Mouse (Mus musculus) ovary, adult 18-20 months (tissue): ENCODE data around the gene Npdc1.

Experiments used
- DNase-seq: peaks from one replicate; pipeline ENCODE4 v3.0.0; 2022; ENCODE audit warnings: low spot score, mixed read lengths

Gene Npdc1

DNA sequence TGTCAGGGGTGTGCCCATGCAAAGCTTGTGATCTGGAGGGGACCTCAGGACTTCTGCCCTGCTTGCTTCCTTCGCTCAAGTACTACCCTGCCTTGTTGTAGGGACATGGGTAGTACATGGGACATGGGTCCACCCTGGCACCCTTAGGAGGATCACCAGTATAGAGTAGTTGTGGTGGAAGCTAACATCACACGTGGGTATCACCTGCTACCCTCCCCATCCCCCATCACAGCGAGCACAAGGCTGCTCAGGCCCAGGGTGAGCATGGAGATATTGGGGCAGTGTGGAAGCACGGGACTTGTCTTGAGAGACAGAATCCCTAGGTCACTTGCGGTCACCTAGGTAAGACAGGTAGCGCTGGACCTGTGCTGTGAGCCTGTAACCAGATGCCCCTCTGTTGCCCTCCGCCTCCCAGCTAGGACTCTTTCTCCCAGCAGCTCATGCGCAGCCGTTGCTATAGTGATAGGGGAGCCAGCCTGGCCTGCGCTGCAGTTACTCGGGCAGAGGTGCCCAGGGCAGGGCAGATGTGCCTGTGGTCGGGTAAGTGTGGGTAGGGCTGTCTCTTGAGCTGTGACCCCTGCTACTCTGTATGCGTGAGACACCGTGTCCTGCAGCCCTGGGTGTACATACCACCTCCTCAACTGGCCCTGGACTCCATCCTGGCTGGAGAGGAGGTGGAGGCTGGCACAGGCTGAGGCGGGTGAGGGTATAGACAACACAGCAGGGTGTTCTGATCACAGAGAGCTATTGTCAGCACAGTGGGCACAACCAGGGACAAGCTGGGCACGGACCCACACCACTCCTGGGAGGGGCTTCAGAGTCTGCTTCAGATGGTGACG lies 31.5 kb downstream of the Npdc1 start:
- no peak for DNase-seq

DNA sequence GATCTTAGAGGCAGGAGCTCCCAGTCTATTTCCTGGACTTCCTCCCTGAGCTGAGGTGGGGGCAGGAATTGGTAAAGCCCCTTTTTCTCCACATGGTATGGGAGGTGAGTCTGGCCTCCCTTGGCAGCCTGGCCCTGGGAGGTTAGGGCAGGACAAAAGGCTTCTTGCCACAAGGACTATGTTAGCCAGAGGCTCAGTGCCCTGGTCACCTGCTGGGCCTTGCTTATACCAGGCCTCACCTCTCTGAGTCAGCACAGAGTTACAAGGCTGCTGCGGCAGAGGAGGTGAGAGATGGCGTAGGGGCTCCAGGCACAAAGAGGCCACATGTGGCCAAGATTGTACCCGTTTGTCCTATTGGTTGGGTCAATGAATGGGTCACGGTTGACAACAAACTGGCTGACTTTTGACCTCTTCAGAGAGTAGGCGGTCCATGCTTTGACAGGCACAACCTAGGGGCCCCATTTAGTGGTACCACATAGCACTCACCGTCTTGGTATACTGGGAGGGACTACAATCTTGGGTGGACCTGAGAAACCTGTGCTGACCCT lies 32.2 kb downstream of the Npdc1 start:
- DNase-seq: no peak

DNA sequence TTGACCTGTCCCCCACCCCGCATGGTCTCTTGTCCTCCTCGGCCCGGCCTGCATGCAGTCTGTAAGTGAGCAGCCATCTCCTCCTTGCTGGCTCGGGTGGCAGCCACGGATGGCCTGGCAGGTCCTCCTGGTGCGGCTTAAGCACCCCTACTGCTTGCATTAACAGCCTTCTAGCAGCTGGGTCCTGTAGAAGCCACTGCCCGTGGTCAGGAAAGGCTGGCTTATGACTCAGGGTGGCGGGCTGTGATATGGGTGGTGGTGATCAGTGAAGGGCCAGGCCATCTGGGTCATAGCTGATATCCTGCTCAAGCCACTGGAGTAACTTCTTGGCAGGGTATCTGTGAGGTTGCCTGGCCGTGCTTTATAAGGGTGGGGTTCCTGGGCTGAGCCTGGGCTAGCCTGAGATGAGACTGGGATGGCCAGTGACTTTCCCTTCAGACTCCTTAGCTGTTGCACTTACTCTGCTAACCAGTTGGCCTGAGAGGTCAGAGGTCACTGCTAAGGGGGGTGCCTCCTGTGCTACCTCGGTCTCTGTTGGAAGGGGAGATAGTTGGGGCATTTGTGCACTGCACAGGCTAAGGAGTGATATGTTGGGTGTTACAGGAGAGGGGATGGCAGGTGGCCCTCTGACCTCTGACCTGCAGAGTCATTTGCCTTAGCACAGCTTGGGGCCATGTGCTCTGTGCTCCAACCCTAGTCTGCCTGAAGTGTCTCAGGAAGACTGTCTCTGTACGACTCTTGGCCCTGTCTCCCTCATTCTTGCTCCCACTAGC lies 33.4 kb downstream of the Npdc1 start:
- DNase-seq: no peak

DNA sequence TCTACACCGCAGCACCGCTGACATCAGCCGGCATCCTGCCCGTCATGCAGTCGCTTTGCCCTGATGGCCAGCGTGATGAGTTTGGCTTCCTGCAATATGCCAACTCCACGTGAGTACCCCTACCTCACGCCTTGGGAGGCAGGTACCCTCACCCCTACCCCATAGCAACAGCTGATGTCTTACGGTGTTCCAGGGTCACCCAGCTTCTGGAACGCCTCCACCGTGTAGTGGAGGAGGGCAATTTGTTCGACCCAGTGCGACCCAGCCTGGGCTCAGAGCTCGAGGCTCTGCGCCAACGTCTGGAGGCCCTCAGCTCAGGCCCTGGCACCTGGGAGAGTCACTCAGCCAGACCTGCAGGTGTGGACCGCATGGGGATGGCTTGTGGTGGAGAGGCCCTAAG lies 34.0 kb downstream of the Npdc1 start:
- no peak for DNase-seq

DNA sequence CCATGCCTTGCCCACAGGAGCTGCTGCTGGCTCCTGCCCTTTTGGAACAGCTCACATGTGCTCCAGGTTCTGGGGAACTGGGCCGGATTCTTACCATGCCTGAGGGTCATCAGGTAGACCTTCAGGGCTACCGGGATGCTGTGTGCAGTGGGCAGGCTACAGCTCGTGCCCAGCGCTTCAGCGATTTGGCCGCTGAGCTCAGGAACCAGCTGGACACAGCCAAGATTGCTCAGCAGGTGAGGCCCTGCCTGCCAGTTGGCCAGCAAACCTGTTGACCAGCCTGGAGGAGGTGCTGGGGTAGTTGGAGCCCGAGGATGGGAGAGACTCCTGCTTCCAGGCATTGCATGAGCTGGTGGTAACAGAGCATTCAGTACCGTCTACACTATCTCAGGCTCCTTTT lies 35.1 kb downstream of the Npdc1 start:
- no peak for DNase-seq

DNA sequence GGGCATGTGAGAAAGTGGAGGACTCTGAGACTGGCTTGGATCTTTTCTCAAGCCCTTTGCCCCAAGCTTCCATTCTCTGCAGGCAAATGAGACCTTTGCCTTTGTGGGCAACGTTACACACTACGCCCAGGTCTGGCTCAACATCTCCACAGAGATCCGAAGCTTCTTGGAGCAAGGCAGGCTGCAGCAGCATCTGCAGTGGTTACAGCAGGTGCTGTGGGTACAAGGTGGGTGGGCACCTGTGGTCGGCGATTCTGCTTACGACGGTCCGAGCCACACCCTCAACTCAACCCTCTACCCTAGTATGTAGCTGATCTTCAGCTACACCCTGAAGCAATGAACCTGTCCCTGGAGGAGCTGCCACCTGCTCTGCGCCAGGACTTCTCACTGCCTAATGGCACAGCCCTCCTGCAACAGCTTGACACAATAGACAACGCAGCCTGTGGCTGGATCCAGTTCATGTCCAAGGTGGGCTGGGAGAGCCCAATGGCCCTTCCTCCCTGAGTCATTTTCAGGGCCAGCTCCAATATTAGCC lies 37.2 kb downstream of the Npdc1 start:
- DNase-seq: no peak

DNA sequence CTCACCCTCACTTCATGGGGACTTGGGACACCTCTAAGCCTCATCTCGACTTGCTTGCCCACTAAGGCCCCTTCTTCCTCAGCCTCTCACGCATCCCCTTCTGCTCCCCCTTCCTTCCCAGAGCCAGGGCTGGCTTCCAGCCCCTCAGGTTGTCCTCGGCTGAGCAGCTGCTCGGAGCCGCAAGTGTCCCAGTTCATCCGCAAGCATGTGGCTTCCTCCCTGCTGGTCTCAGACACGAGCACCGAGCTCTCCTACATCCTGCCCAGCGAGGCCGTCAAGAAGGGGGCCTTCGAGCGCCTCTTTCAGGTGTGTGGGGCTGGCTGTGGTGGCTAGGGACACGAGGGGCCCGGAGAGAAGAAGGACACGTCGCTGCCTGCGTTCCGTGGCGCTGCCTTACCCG lies 41.9 kb downstream of the Npdc1 start:
- DNase-seq: no peak

DNA sequence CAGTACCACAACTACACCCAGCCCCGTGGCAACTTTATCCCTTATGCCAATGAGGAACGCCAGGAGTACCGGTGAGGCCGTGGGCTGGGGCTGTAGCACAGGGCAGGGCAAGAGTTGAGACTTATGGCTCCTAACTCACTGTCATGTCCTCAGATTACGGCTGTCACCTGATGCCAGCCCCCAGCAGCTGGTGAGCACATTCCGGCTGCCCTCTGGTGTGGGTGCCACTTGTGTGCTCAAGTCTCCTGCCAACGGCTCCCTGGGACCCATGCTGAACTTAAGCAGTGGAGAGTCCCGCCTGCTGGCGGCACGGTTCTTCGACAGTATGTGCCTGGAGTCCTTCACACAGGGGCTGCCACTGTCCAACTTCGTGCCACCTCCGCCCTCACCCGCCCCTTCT lies 43.5 kb downstream of the Npdc1 start:
- DNase-seq: no peak

DNA sequence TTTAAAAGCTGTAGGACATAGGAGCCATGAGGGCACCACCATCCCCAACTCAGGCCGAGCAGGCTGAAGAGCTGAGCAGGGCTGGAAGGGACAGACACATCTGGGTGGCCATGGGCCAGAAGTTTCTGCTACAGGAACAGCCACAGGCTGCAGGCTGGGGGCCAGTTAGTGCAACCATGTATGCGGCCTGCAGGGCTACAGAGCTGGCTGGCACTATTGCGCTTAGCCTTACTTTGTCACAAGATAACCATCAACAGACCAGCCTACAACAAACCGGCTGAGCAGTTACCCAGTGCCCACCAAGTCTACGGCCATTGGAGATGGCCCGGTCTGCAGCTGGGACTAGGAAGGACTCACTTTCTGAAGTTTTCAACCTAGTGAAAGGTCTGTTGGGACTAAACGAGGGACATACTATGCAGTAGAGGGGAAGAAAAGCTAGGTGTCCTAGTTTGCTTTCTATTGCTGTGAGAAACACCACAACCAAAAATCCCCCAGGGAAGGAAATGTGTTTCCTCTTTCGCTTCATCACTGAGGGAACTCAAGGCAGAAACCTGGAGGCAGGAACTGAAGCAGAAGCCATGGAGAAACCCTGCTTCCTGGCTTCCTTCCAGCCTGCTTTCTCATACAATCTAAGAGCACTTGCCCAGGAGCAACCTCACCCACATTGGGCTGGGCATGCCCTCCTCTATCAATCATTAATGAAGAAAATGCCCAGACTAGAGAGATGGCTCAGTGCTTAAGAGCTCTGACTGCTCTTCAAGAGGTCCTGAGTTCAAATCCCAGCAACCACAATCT lies 51.9 kb downstream of the Npdc1 start:
- DNase-seq: no peak

DNA sequence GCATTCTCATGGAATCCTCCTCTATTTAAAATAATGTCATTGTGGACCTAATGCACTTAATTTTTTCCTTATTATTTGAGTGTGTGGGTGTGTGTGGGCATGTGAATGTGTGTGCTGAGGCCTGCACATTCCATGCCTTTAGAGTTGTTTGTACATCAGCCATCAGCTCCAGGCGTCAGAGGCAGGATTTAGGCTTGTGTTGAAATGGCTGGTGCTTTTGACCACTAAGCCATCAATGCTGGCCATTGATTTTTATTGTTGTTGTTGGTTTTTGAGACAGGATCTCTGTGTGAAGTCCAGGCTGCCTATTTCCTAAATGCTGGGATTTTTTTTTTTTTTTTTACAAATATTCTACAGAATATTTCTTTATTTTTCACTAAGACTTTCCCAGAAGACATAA lies 53.8 kb downstream of the Npdc1 start:
- DNase-seq: no peak

DNA sequence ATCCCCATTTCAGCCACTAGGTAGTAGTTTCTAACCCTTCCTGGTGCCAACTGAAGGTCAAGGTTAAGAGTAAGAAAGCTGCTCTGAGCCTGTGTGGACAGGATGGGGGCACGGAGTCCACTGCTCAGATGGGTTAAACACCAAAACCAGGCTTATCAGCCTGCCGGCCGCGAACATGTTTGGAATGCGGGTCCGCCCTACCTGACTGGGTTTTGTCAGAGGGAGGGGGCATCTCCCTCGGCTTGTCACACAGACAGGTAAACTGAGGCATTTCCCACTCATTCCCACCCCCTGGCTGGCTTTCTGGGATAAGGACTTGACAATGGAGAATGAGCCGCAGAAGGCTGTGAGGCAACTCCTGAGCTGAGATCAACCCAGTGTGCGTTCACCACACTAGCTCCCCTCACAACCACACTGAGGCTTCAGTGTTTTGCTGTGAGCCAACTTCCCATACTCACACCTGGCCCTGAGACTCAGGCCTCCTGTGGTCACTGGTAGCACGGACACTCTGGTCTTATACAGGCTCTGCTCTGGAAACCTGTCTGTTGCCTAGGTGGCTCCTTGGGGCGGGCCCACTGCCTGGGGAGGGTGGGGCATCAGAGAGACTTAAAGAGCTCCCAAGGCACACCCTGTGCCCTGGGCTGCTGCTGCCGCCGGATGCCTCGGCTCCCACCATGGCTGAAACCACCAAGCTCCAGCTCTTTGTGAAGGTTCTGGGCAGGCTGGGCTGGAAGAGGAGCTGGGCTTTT lies 57.2 kb downstream of the Npdc1 start, which contains the start of gene Clic3:
Gene Clic3, plus strand, starts transcription at position 634 of the 749 bp plus-strand sequence.
- no peak for DNase-seq

DNA sequence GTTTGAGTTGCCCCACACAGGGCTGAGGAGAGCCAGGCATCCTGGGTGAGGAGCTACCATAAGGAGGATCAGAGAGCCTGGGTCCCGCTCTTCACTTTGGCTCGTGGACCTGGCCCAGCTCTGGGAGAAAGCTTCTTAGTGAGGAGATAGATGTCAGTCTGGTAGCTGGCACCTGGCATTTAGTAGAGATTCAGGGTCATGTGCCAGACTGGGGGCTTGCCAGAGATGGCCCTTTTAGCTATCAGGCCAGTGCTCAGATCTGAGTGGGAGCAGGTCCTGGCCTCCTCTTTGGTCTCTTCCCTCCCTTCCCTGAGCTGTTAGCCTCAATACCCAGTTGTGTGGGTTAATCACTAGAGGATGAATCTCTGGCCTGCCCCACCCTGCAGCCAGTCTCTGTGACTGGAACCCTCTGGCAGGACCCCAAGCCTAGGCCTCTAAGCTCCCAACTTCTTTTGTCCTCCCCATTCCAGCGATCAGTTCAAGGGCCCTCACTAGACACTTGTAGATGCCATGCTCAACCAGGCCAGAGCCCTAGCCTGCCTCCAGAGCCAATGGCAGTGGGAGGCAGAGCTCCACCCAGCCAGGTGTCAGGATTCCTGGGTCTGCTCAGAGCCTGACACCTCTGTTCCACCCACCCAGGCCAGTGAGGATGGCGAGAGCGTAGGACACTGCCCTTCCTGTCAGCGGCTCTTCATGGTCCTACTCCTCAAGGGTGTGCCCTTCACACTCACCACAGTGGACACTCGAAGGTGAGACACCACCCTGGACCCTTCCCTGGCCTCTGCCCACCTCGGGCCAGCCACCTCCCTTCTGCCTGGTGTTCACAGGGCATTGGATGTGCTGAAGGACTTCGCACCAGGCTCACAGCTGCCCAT lies 58.1 kb downstream of the Npdc1 start:
- no peak for DNase-seq

DNA sequence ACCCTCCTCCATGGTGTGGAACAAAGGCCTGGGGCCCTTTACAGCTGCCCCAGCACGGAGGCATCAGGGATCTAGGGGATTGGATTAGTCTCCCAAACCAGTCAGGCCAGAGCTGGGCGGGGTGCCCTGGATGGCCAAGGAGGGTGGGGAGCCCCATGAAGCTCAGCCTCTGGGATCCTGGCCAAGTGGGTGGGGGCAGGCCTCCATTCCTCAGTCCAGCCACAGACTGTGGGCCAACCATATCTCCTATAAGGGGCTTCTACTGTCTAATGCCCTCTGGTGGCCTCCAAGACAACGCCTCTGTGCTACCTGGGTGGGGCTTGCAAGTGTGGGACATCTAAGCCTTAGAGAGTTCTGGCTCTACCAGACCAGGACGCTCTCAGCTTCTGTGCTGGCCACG lies 59.8 kb downstream of the Npdc1 start:
- no peak for DNase-seq
